Mouse (Mus musculus): ENCODE measurements around the gene Per1.

Gene Per1

GRCm38 (mm10) chr11:69099915-69100345, 4.9 kb downstream of the Per1 start:
- DNase-seq, result peak; percentile 86 to 92

GRCm38 (mm10) chr11:69100639-69101360, 5.8 kb downstream of the Per1 start:
- no peak for DNase-seq

- DNase-seq, result no peak
Observed at GRCm38 (mm10) chr11:69101604-69102402, 6.8 kb downstream of the Per1 start.

GRCm38 (mm10) chr11:69102403-69102725, 7.3 kb downstream of the Per1 start:
- no peak for DNase-seq

- no peak for DNase-seq
Observed at GRCm38 (mm10) chr11:69103121-69103520, 8.1 kb downstream of the Per1 start.

- peak in 1 of 2 experiments; percentile 2 for DNase-seq
Observed at GRCm38 (mm10) chr11:69103531-69104435, 8.8 kb downstream of the Per1 start.

- DNase-seq, result peak in 1 of 2 experiments; percentile 10
Observed at GRCm38 (mm10) chr11:69104487-69104886, 9.5 kb downstream of the Per1 start.

- DNase-seq, result no peak
Observed at GRCm38 (mm10) chr11:69105227-69105626, 10.2 kb downstream of the Per1 start.

- no peak for DNase-seq
Observed at GRCm38 (mm10) chr11:69105796-69106195, 10.8 kb downstream of the Per1 start.

- peak in 1 of 2 experiments; percentile 4 for DNase-seq
Observed at GRCm38 (mm10) chr11:69106299-69106698, 11.3 kb downstream of the Per1 start.

- DNase-seq, result no peak
Observed at GRCm38 (mm10) chr11:69106842-69107241, 11.8 kb downstream of the Per1 start.

- peak in 1 of 2 experiments; percentile 3 for DNase-seq
Observed at GRCm38 (mm10) chr11:69107676-69108075, 12.7 kb downstream of the Per1 start.

- DNase-seq, result no peak
Observed at GRCm38 (mm10) chr11:69108223-69108622, 13.2 kb downstream of the Per1 start.

- no peak for DNase-seq
Observed at GRCm38 (mm10) chr11:69109032-69109900, 14.2 kb downstream of the Per1 start.

GRCm38 (mm10) chr11:69110319-69111046, 15.5 kb downstream of the Per1 start:
- peak; percentile 65 to 74 for DNase-seq

GRCm38 (mm10) chr11:69111051-69111810, 16.2 kb downstream of the Per1 start:
- DNase-seq, result no peak

GRCm38 (mm10) chr11:69111865-69112264, 16.8 kb downstream of the Per1 start:
- DNase-seq, result no peak

GRCm38 (mm10) chr11:69114018-69114417, 19.0 kb downstream of the Per1 start:
- DNase-seq, result no peak

- no peak for DNase-seq
Observed at GRCm38 (mm10) chr11:69114621-69115020, 19.6 kb downstream of the Per1 start.

GRCm38 (mm10) chr11:69116843-69117242, 21.8 kb downstream of the Per1 start:
- peak in 1 of 2 experiments; percentile 4 for DNase-seq
